Comparison of ENCODE assay signal across 27 mouse cellular contexts in the genomic region with DNA sequence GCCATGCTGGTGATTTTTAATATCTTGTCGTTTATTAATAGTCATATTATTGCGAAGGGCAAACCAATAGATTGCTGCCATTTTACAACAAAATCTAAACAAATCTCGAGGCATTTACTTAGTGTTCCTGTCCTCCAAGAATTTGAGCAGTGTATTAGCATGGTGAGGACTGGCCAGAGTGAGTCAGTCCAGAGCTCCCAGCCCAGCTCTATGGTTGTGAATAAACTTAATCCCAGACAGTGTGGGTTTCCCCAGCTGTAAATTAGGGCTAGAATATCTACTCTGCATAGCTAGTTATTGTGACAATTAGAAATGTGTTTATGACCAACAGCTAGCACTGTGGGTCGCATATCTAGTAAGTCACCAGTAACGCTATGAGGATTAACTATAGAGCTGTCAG. TPM values are rescaled to one million over a fixed set of nuclear protein-coding genes. Genes with fewer than 3 reads are reported as not detected.
A peak's percentile ranks its signal among the peaks of the same experiment; 100 is the strongest.
DNase-seq lines count a peak whose midpoint lies in the region; TF ChIP-seq lines count a peak whose summit lies in the region.
"Had no signal": no experiment of that assay in that cellular context is flagged by ENCODE, and none has a peak within 500 bp of the region (broad histone marks: within the 10 kb centered on the region; RNA-seq: fewer than 3 reads in every experiment).

No protein-coding gene starts in this region.

- no peak for DNase-seq in heart, adult 2 months
- DNase-seq in heart, postnatal 10 days: no peak
- DNase-seq in 3T3-L1 (ENCODE audit: low read depth, low spot score): peak; percentile 68
- DNase-seq in adrenal gland, postnatal 36 days: no peak
- DNase-seq: adrenal gland, postnatal 10 days; cerebellum, adult 11 months; cerebellum, adult 2 months; cerebellum, adult 9-11 months; cerebellum, postnatal 25 days; forebrain, postnatal 0 days; gastrocnemius, postnatal 36 days; kidney, adult 11 months; kidney, adult 8-10 months had no signal

- H3K36me3 ChIP-seq in heart, adult 2 months (ENCODE audit: control insufficient read depth, insufficient read depth, low read length): peaks cover 23% of the 10 kb centered on the region
- H3K36me3 ChIP-seq in C2C12 (ENCODE audit: control insufficient read depth, insufficient read depth): no peaks in the 10 kb centered on the region
- no peaks in the 10 kb centered on the region for H3K36me3 ChIP-seq in myocyte (ENCODE audit: control insufficient read depth, insufficient read depth)
- H3K36me3 ChIP-seq: heart, embryonic 12.5 days; hindbrain, embryonic 13.5 days; intestine, embryonic 15.5 days had no signal

- peak overlapping the region; percentile 94 for H3K27ac ChIP-seq in heart, adult 2 months
- H3K27ac ChIP-seq: hindbrain, embryonic 13.5 days; intestine, embryonic 15.5 days had no signal

- H3K79me3 ChIP-seq in C2C12 (ENCODE audit: low read depth): peaks cover 9% of the 10 kb centered on the region

- H3K4me3 ChIP-seq in heart, adult 2 months: no peak overlapping the region
- H3K4me3 ChIP-seq in C2C12 (ENCODE audit: insufficient read depth, poor library complexity, severe bottlenecking): no peak overlapping the region
- H3K4me3 ChIP-seq in myocyte: no peak overlapping the region
- H3K4me3 ChIP-seq: heart, embryonic 12.5 days; hindbrain, embryonic 13.5 days; intestine, embryonic 15.5 days had no signal

- TF ChIP-seq POLR2A in heart, adult 2 months (IDR thresholded peaks at IDR 0.05; ENCODE audit: insufficient read depth, low read depth, low read length): no peak
- no peak for TF ChIP-seq POLR2A in myocyte (IDR thresholded peaks at IDR 0.05; ENCODE audit: insufficient read length, low read depth)

- no peaks in the 10 kb centered on the region for H3K27me3 ChIP-seq in heart, adult 2 months (ENCODE audit: control insufficient read depth, insufficient read depth, low read length)
- H3K27me3 ChIP-seq in C2C12 (ENCODE audit: control insufficient read depth, insufficient read depth, insufficient read length) (no peaks in the 10 kb centered on the region), myocyte (ENCODE audit: control insufficient read depth, insufficient read depth, insufficient read length) (no peaks in the 10 kb centered on the region)
- H3K27me3 ChIP-seq: heart, embryonic 12.5 days; hindbrain, embryonic 13.5 days; intestine, embryonic 15.5 days had no signal

- no peak for TF ChIP-seq CTCF in heart, adult 2 months (IDR thresholded peaks at IDR 0.05)
- TF ChIP-seq CTCF in C2C12 (IDR thresholded peaks at IDR 0.05; ENCODE audit: control insufficient read depth, insufficient read depth, insufficient read length): no peak

- TF ChIP-seq EP300 in heart, adult 2 months (IDR thresholded peaks at IDR 0.05; ENCODE audit: insufficient read depth, low read depth, low read length): no peak

- H3ac ChIP-seq in C2C12 (ENCODE audit: control insufficient read depth, insufficient read length, low read depth): no peak overlapping the region
- H3ac ChIP-seq in myocyte (ENCODE audit: control insufficient read depth, insufficient read length): no peak overlapping the region

- peaks cover 39% of the 10 kb centered on the region for H3K4me1 ChIP-seq in heart, adult 2 months (ENCODE audit: control insufficient read depth, insufficient read depth, low read length)

- H3K9ac ChIP-seq in heart, adult 2 months (ENCODE audit: low read depth, low read length): no peak overlapping the region
- H3K9ac ChIP-seq: forebrain, postnatal 0 days; heart, embryonic 12.5 days; intestine, embryonic 15.5 days had no signal

- intact Hi-C loops in heart, adult 2 months (cut with DNase I): no loop called here
- intact Hi-C loops in heart, postnatal 10 days (cut with DNase I): no loop called here

- H3K4me2 ChIP-seq in myocyte (ENCODE audit: low read depth): peak overlapping the region; percentile 84
- H3K4me2 ChIP-seq: heart, embryonic 12.5 days; hindbrain, embryonic 13.5 days; intestine, embryonic 15.5 days had no signal

- 89% methylated on average over 5 of the region's 5 CpGs for WGBS in heart, adult 2 months

- 0 out of 2 replicates have a peak, but pooled peaks cover 2% of the 10 kb centered on the region for H3K79me2 ChIP-seq in heart, adult 2 months (replicated peaks; ENCODE audit: control insufficient read depth, insufficient read depth, low read length)
- H3K79me2 ChIP-seq in C2C12 (ENCODE audit: control insufficient read depth, insufficient read depth) (peaks cover 27% of the 10 kb centered on the region), myocyte (ENCODE audit: control insufficient read depth, insufficient read depth) (peaks cover 8% of the 10 kb centered on the region)

TF ChIP-seq in C2C12, 6 proteins besides CTCF, POLR2A, EP300 and RAD21:
- TF ChIP-seq FOSL1 (IDR thresholded peaks at IDR 0.05; ENCODE audit: insufficient read depth, low read length, poor library complexity, severe bottlenecking): peak; percentile 10
- TF ChIP-seq MYOG (IDR thresholded peaks at IDR 0.05; ENCODE audit: control insufficient read depth, extremely low read depth, insufficient read length): no peak

TF ChIP-seq in myocyte, 11 proteins besides CTCF, POLR2A, EP300 and RAD21:
- no peak for TF ChIP-seq CEBPB (IDR thresholded peaks at IDR 0.05; ENCODE audit: insufficient read depth, poor library complexity, severe bottlenecking)
- TF ChIP-seq USF1 (IDR thresholded peaks at IDR 0.05; ENCODE audit: low read depth): no peak
- TF ChIP-seq MAX (IDR thresholded peaks at IDR 0.05; ENCODE audit: low read depth): no peak
- no peak for TF ChIP-seq SRF (IDR thresholded peaks at IDR 0.05; ENCODE audit: control insufficient read depth, insufficient read length, low read depth)
- no peak for TF ChIP-seq MYOG (IDR thresholded peaks at IDR 0.05; ENCODE audit: control insufficient read depth in 1 of 3, insufficient read depth in 1 of 3, insufficient read length in 2 of 3, low read depth in 2 of 3)
- no peak for TF ChIP-seq E2F4 (IDR thresholded peaks at IDR 0.05; ENCODE audit: insufficient read depth)
- TF ChIP-seq TCF12 (IDR thresholded peaks at IDR 0.05; ENCODE audit: insufficient read depth, poor library complexity, severe bottlenecking): no peak
- no peak for TF ChIP-seq POLR2AphosphoS2 (IDR thresholded peaks at IDR 0.05; ENCODE audit: insufficient read length, low read depth)
- TF ChIP-seq TCF3 (IDR thresholded peaks at IDR 0.05; ENCODE audit: insufficient read length, low read depth): no peak
- TF ChIP-seq MYOD1 (IDR thresholded peaks at IDR 0.05; ENCODE audit: control insufficient read depth in 1 of 3, insufficient read length in 2 of 3, low read depth in 2 of 3): no peak
- no peak for TF ChIP-seq REST (IDR thresholded peaks at IDR 0.05; ENCODE audit: insufficient read depth, insufficient read length)

RNA-seq across cellular contexts. Expression of gene Rusc2, which starts 14.6 kb away (rescaled TPM):
- total RNA-seq in heart, adult 2 months (2021): 10 to 100 TPM; 43.5 to 45.3 TPM
- 27.2 and 27.5 TPM in 2 replicates for polyA plus RNA-seq in heart, adult 2 months (2012; rRNA removed)
- 10 to 100 TPM; 42.9 to 61.4 TPM for total RNA-seq in heart, postnatal 10 days (2021)
- polyA plus RNA-seq in C2C12 (2012; fragmentation: generic; extraction: Trizol) (18.8 TPM), myocyte (2012; fragmentation: generic; extraction: Trizol) (28.2 TPM)
- total RNA-seq in adrenal gland, postnatal 36 days (2021): 10 to 100 TPM; 37.2 to 50.1 TPM
- polyA plus RNA-seq: activated CD4-positive, CD25-positive, alpha-beta regulatory T cell, adult 4 months; CD4-positive, CD25-positive, alpha-beta regulatory T cell, adult 4 months had no signal

RNA-seq across cellular contexts. Expression of gene Fam166b, which starts 32.6 kb away (rescaled TPM):
- total RNA-seq in heart, adult 2 months (2021): not detected
- 1.4 TPM in 1 of 2 replicates, not detected in the other for polyA plus RNA-seq in heart, adult 2 months (2012; rRNA removed)
- under 1 TPM in 1 of 2 experiments, not detected in 1; 0.62 TPM for total RNA-seq in heart, postnatal 10 days (2021)
- 0.06 TPM for polyA plus RNA-seq in C2C12 (2012; fragmentation: generic; extraction: Trizol)
- 0.04 TPM for polyA plus RNA-seq in myocyte (2012; fragmentation: generic; extraction: Trizol)
- under 1 TPM in 1 of 2 experiments, not detected in 1; 0.92 TPM for total RNA-seq in adrenal gland, postnatal 36 days (2021)
- total RNA-seq: adrenal gland, adult 18-20 months; common myeloid progenitor, adult 5-6 weeks; gastrocnemius, adult 8-10 months; gastrocnemius, postnatal 36 days; granulocyte monocyte progenitor cell, adult 5-6 weeks; heart, postnatal 25 days; hematopoietic stem cell, adult 5-6 weeks; MEL had no signal
- polyA plus RNA-seq: activated CD4-positive, CD25-positive, alpha-beta regulatory T cell, adult 4 months; CD4-positive, CD25-positive, alpha-beta regulatory T cell, adult 4 months; heart, embryonic 12.5 days; intestine, embryonic 15.5 days had no signal

RNA-seq across cellular contexts. Expression of gene Tesk1, which starts 45.4 kb away (rescaled TPM):
- total RNA-seq in heart, adult 2 months (2021): 10 to 100 TPM; 36.6 to 37.5 TPM
- polyA plus RNA-seq in heart, adult 2 months (2012; rRNA removed): 51.5 and 52.6 TPM in 2 replicates
- total RNA-seq in heart, postnatal 10 days (2021): 10 to 100 TPM; 42.3 to 42.6 TPM
- polyA plus RNA-seq in C2C12 (2012; fragmentation: generic; extraction: Trizol) (28.9 TPM), myocyte (2012; fragmentation: generic; extraction: Trizol) (40.4 TPM)
- 10 to 100 TPM; 52.2 to 65.5 TPM for total RNA-seq in adrenal gland, postnatal 36 days (2021)

RNA-seq across cellular contexts. Expression of gene Cd72, which starts 58.0 kb away (rescaled TPM):
- total RNA-seq in heart, adult 2 months (2021): 1 to 10 TPM in 1 of 2 experiments, under 1 TPM in 1; 0.97 to 1.0 TPM
- polyA plus RNA-seq in heart, adult 2 months (2012; rRNA removed): 1.8 and 4.8 TPM in 2 replicates
- under 1 TPM; 0.45 to 0.60 TPM for total RNA-seq in heart, postnatal 10 days (2021)
- polyA plus RNA-seq in C2C12 (2012; fragmentation: generic; extraction: Trizol) (1.5 TPM), myocyte (2012; fragmentation: generic; extraction: Trizol) (0.74 TPM)
- total RNA-seq in adrenal gland, postnatal 36 days (2021): 1 to 10 TPM; 2.7 to 3.4 TPM
- total RNA-seq: gastrocnemius, adult 8-10 months; gastrocnemius, postnatal 36 days had no signal
